17 mouse cellular contexts compared by ENCODE assay signal in genomic region chr13:90521758-90522245, GRCm38 (mm10).
A peak's percentile ranks its signal among the peaks of the same experiment; 100 is the strongest.
DNase-seq lines count a peak whose midpoint lies in the region; ATAC-seq lines count a peak whose summit lies in the region.
"Had no signal": no experiment of that assay in that cellular context is flagged by ENCODE, and none has a peak within 500 bp of the region (broad histone marks: within the 10 kb centered on the region; RNA-seq: fewer than 3 reads in every experiment).

No protein-coding gene starts in this region.

- peaks cover 13% of the 10 kb centered on the region for H3K4me1 ChIP-seq in kidney, embryonic 15.5 days
- H3K4me1 ChIP-seq in embryonic facial prominence, embryonic 12.5 days, result peaks cover 10% of the 10 kb centered on the region
- H3K4me1 ChIP-seq in limb, embryonic 11.5 days (ENCODE audit: control insufficient read depth, insufficient read depth, low read length), result peaks cover 5% of the 10 kb centered on the region
- H3K4me1 ChIP-seq: forebrain, embryonic 15.5 days; neural tube, embryonic 13.5 days had no signal

- no peak overlapping the region for H3K4me3 ChIP-seq in kidney, embryonic 15.5 days (replicated peaks)
- H3K4me3 ChIP-seq in embryonic facial prominence, embryonic 12.5 days, result no peak overlapping the region
- H3K4me3 ChIP-seq in limb, embryonic 11.5 days (ENCODE audit: low read depth, low read length), result no peak overlapping the region
- H3K4me3 ChIP-seq: forebrain, embryonic 15.5 days; neural tube, embryonic 13.5 days had no signal

- no peaks in the 10 kb centered on the region for H3K27me3 ChIP-seq in kidney, embryonic 15.5 days
- H3K27me3 ChIP-seq in embryonic facial prominence, embryonic 12.5 days, result no peaks in the 10 kb centered on the region
- H3K27me3 ChIP-seq in limb, embryonic 11.5 days (ENCODE audit: control insufficient read depth, insufficient read depth, low read length), result no peaks in the 10 kb centered on the region
- H3K27me3 ChIP-seq: forebrain, embryonic 15.5 days; neural tube, embryonic 13.5 days had no signal

- no peaks in the 10 kb centered on the region for H3K9me3 ChIP-seq in kidney, embryonic 15.5 days (replicated peaks)
- H3K9me3 ChIP-seq in embryonic facial prominence, embryonic 12.5 days, result no peaks in the 10 kb centered on the region
- no peaks in the 10 kb centered on the region for H3K9me3 ChIP-seq in limb, embryonic 11.5 days (ENCODE audit: control insufficient read depth, low read length)
- H3K9me3 ChIP-seq: forebrain, embryonic 15.5 days; neural tube, embryonic 13.5 days had no signal

- ATAC-seq in kidney, embryonic 15.5 days (replicated peaks; ENCODE audit: low FRiP score), result peak; percentile 43; the same call in 1 of the 2 replicates
- ATAC-seq in embryonic facial prominence, embryonic 12.5 days (ENCODE audit: insufficient number of reproducible peaks, insufficient read depth, low FRiP score, low TSS enrichment), result no peak
- ATAC-seq in limb, embryonic 11.5 days (ENCODE audit: insufficient number of reproducible peaks, low FRiP score, low TSS enrichment, low read depth), result peak; percentile 75
- ATAC-seq: forebrain, embryonic 15.5 days; midbrain, embryonic 16.5 days had no signal

- peak; percentile 15 for DNase-seq in gastrocnemius, adult 18-20 months (ENCODE audit: low spot score)
- no peak for DNase-seq in gastrocnemius, adult 8-10 months (ENCODE audit: low spot score in 2 of 2)
- no peak for DNase-seq in kidney, adult 18-20 months
- no peak for DNase-seq in limb, embryonic 11.5 days (ENCODE audit: low spot score)
- DNase-seq in layer of hippocampus, adult 8-10 months (ENCODE audit: low spot score in 2 of 2), result no peak
- DNase-seq in spleen, postnatal 4 days (ENCODE audit: low spot score in 2 of 2), result no peak
- DNase-seq: adrenal gland, postnatal 36 days; gastrocnemius, postnatal 25 days; lung, adult 18-20 months; retina, postnatal 1 day; spleen, adult 18-20 months; thymus, adult 2 months had no signal

- no peak overlapping the region for H3K4me2 ChIP-seq in kidney, embryonic 15.5 days
- no peak overlapping the region for H3K4me2 ChIP-seq in embryonic facial prominence, embryonic 12.5 days (replicated peaks)
- no peak overlapping the region for H3K4me2 ChIP-seq in limb, embryonic 11.5 days (ENCODE audit: low read depth, severe bottlenecking)
- H3K4me2 ChIP-seq: forebrain, embryonic 15.5 days; neural tube, embryonic 13.5 days had no signal

- WGBS in kidney, embryonic 15.5 days, result 24% methylated on average over 4 of the region's 4 CpGs
- 25% methylated on average over 4 of the region's 4 CpGs for WGBS in embryonic facial prominence, embryonic 12.5 days
- WGBS in limb, embryonic 11.5 days, result 25% methylated on average over 4 of the region's 4 CpGs

- peak overlapping the region; percentile 71 for H3K27ac ChIP-seq in kidney, embryonic 15.5 days
- H3K27ac ChIP-seq in embryonic facial prominence, embryonic 12.5 days, result peak overlapping the region; percentile 51; the same call in 1 of the 2 replicates
- H3K27ac ChIP-seq in limb, embryonic 11.5 days (replicated peaks; ENCODE audit: low read depth, low read length), result peak overlapping the region; percentile 55; the same call in 1 of the 2 replicates
- H3K27ac ChIP-seq: forebrain, embryonic 15.5 days; neural tube, embryonic 13.5 days had no signal

- H3K9ac ChIP-seq in kidney, embryonic 15.5 days, result no peak overlapping the region
- H3K9ac ChIP-seq in embryonic facial prominence, embryonic 12.5 days, result no peak overlapping the region
- no peak overlapping the region for H3K9ac ChIP-seq in limb, embryonic 11.5 days (ENCODE audit: low read length)
- H3K9ac ChIP-seq: forebrain, embryonic 15.5 days; neural tube, embryonic 13.5 days had no signal

- H3K36me3 ChIP-seq in kidney, embryonic 15.5 days, result no peaks in the 10 kb centered on the region
- H3K36me3 ChIP-seq in embryonic facial prominence, embryonic 12.5 days, result no peaks in the 10 kb centered on the region
- H3K36me3 ChIP-seq in limb, embryonic 11.5 days (ENCODE audit: control insufficient read depth, insufficient read depth, low read length), result no peaks in the 10 kb centered on the region
- H3K36me3 ChIP-seq: forebrain, embryonic 15.5 days; neural tube, embryonic 13.5 days had no signal
